Mouse (Mus musculus) CD8-positive naive resting alpha-beta T cell, adult 2 months (primary cell): ENCODE results near the gene Plxna4.

ENCODE experiments used
- DNase-seq, 2 experiments: peaks; one replicate each; pipeline ENCODE4 v3.0.0; 2022; ENCODE audit warnings: low read depth in 2 of 2, low spot score in 2 of 2

The Plxna4 gene

GRCm38 (mm10) chr6:32261339-32261738 is 326.7 kb downstream of the Plxna4 start:
- DNase-seq = no peak

DNA sequence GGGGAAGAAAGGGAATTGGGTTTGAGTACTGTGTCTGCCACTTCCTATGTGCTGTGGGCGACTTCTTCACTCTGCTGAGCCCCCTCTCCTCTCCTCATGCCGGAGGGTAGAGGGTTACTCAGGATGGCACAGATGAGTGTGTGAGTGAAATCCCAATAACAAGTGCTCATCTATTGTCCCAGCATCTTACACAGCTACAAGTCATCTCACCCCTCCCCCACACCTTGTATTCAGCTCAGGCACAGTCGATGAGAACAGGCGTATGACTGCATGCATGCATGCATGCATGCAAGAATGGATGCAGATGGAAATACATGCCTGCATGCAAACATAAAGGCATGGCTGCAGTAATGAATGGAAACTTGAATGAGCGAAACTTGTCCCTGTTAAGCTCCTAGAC is 327.7 kb downstream of the Plxna4 start:
- DNase-seq = no peak

- no peak for DNase-seq
Observed at GRCm38 (mm10) chr6:32255191-32255590, 332.8 kb downstream of the Plxna4 start.

GRCm38 (mm10) chr6:32252168-32252567 is 335.8 kb downstream of the Plxna4 start:
- no peak for DNase-seq

DNA sequence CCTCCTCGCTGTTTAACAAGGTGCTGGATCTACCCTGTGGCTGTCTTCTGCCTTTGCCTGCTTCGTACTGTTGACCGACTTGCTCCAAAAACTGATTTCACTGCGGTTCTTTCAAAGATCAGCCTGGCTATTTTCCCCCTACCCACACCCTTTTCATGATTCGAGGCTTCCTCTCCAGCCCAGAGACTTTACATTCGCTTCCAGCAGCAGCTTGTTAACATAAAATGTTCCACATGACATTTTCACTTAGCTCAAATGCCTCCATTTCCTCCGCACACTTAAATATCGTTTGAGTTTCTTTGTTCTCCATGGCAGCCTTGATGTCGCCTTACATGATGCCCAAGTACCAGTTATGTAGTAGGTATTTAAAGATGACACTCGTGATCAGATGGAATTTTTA is 336.3 kb downstream of the Plxna4 start:
- DNase-seq = no peak

DNA sequence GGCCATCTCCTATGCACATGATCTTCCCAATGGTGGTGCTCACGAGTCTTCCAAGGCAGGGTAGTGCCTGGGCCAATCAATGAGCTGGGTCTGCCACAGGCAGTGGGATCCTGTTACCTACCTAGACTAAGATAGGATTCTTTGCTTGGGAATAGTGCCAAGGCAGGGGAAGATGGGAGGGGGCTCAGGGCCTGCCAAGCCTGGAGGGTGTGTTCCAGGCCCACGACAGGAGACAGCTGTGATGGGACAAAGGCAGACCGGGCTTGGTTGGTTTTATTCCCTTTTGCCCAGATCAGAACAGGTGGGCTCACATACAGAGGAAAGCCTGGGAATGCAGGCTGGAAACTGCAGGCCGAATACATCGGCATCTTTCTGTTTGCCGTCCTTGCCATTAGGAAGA is 342.0 kb downstream of the Plxna4 start:
- DNase-seq = no peak

GRCm38 (mm10) chr6:32243040-32243439 is 345.0 kb downstream of the Plxna4 start:
- DNase-seq = no peak

DNA sequence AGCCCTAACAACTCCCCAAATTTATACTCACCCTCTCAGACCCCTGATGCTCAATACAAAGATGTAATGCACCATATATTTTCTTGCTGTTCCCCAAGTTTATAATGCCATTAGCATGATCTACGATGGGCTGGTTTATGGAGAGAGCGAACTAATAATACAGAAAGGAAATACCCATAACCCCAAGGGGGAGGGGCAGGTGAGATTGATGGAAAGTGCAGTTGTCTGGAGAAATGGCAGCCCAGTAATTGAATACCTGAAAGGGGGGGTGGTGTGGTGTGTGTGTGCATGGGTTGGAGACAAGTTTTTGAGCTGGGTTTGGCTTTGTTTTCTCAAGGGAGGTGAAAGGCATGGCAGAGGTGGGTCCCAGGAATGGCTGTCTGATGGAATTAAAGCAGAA is 356.6 kb downstream of the Plxna4 start:
- DNase-seq = no peak

DNA sequence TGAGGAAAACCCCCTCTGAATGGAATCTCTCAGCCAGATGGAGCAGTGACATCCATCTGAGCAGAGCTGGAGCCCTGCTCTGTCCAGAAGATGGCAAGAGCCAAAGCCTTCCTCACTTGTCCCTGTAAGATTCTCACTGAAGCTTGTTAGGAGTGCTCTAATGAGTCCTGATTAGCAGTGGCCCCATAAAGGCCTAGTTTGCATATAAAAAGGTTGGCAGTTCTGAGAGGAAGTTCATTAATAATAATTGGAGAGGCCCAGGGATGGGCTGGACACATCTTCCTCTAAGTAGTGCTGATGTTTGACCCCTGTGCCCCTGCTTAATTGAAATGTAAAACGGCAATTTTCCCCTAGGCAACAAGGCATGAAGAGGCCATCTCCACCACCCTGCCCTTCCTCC is 361.4 kb downstream of the Plxna4 start:
- no peak for DNase-seq

DNA sequence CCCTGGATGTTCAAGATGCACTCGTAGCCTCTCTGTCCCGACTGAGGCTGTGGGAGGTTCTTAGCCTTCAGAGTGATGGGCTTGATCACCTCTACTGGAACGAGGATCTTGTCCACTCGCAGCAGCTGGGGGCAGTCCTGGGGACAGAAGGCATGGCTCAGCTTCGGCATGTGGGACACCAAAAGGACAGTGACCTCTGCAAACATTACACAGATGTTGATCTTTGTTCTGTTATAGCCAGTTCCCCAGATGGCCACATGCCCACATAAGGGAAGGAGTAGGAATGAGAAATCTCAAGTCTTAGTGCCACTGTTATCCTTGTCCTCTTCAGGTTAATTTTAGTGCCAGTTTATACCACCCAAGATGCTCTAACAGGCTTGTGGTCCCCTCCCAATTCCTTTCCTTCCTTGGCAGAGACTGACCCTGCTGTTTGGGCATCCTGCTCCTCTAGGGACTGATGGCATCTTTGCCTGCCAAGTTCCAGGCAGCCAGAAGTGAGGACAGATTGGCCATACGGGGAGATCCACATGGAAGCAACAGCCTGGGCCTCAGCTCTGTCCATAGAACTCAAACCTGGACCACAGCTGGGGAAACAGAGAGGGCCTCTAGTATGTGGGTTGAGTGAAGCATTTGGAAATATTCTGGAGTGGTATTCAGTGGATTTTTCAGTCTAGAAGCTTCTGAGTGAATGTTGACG is 363.8 kb downstream of the Plxna4 start:
- no peak for DNase-seq

GRCm38 (mm10) chr6:32220765-32221164 is 367.2 kb downstream of the Plxna4 start:
- DNase-seq = no peak

DNA sequence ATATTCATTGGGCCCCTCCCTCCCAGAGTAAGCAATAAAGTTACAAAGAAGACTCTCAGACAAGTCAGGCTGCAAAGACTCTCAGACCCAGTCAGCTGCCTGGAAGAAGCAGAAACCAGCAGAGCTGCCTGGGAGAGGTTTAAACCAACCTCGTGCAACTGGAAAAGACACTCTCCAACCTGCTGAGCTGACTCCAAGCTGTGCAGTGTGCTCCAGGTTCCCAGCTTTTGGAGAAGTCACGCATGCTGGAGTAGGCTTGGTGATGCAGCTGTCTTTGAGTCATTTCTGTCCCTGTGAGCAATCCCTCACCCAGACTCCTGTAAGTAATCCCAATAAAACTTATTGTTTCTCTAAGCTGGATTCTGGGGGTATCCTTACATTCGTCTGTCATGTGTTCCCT is 369.4 kb downstream of the Plxna4 start:
- DNase-seq = no peak

DNA sequence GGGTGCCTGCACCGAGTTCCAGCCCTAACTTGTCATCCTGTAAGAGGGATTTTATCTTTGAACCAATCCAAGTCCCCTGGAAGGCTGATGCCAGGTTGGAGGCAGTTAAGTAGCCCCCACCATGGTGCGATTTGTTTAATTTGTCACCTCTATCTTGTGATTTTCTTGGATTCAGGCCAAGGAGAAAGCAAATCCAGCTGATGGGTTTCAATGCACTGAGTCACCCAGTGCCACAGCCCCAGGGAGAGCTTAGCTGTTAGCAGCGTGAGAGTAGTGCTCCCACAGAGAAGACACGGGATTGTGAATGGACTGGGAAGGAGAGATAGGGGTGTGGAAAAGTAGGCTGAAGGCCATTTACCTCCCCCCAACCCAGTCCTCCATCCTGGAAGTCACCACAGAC is 375.6 kb downstream of the Plxna4 start:
- DNase-seq = no peak

DNA sequence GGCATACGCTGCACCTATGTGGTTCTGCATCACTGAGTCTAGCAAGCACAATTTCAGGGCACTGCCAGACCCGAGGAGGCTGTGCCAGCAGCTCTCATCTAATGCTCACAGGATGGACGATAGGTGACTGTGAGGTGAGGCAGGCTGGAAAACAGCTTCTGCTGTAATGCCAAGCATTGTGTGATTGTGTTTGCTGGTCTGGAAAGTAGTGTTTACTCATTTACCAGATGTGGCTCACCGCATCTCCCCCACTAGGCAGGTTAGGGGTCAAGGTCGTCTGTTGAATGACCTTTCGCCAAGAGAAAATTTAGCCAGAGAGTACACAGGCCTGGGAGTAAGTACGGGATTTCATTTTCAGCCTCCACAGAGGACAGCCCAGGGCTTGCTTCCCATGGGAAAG is 377.9 kb downstream of the Plxna4 start:
- no peak for DNase-seq

GRCm38 (mm10) chr6:32208951-32209350 is 379.0 kb downstream of the Plxna4 start:
- no peak for DNase-seq

- DNase-seq = no peak
Observed at GRCm38 (mm10) chr6:32204253-32204652, 383.7 kb downstream of the Plxna4 start.

GRCm38 (mm10) chr6:32203389-32203788 is 384.6 kb downstream of the Plxna4 start:
- no peak for DNase-seq

DNA sequence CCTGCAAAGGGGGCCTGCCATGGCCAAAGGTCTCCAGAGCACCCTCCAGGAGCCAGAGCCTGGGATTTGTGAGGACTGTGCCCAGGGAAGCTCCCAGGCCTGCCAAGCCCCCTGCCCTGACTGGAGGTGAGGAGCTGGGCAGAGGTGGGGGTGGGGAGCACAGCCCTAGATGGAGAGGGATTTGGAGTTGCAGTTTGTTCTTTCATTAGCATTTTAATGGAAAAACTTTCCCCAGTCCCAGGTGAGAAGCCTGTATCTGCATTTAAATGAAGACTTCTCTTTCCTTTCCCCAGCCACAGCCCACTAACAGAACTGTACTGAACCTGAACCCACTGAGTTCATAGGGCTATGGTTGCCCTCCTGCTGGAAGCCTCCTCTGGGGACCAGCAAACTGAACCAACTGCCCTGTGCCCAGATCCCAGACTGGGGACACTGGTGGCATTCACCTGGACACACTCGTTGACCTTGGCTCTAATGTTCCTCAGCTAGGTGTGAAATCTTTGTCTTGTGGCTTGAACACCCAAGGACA is 385.3 kb downstream of the Plxna4 start:
- no peak for DNase-seq

DNA sequence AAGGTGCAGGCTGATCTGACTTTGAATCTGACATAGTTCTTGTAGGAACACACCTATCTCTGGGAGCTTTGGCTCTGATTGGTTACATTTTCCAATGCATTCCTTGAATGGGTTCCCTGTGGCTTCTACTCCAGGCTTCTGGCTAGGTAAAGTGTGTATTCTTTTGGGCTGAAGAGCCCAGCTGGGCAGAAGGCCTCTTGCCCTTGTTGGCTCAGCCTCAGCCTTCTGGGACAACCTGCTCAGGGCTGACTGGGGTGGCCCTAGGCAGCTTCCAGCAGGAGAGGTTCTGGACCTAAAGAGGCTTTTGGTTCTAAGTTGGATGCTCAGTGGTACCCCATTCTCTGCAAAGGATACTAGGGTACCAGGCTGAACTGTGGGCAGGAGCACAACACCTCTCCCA is 386.5 kb downstream of the Plxna4 start:
- no peak for DNase-seq

GRCm38 (mm10) chr6:32199616-32200015 is 388.4 kb downstream of the Plxna4 start:
- no peak for DNase-seq

DNA sequence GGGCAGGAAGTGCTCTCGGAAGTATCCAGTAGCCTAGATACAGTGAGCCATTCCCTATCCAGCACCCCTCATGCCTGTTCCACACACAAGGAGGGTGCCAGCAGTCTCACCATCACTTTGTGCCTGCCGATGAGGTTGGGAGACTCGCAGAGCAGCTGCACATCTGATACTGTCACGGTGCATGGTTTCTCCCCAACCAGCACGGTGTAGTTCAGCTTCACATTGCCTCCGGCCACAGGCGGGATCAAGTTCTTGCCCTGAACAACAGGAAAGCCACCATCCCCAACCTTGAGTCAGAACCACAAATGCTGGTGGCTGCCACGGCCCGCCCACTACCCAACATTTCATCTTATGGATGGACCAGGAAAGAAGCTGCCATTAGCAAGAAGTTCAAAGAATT is 391.1 kb downstream of the Plxna4 start:
- DNase-seq = no peak

- DNase-seq = no peak
Observed at GRCm38 (mm10) chr6:32193046-32193445, 394.9 kb downstream of the Plxna4 start.

DNA sequence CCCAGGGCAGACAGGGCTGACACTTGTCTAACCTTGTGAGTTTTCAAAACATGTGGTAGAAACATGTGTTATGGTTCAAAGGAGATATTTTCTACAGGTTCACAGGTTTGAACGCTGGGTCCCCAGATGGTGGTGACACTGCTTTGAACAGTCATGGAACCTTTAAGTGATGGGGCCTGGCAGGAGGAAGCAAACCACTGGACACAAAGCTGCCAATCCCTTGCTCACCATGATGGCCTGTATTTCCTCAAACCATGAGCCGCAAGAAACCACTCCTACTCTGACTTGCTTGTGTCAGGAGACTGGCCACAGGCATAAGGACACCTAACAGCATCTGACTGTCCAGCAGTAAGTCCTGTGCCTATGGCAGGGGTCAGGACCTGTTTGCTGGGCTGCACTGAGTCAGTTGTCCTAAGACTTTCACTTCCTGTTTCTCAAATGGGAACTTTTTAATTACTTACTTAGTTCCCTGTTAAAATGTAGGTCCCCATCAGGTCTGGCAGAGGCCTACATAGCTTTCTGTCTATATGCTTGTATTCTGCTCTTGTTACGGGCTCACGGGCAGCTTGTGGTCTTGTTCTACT is 403.5 kb downstream of the Plxna4 start:
- DNase-seq = no peak
